Mouse (Mus musculus): Measurements from ENCODE around the gene 4930579F01Rik. TPM values are rescaled to one million over a fixed set of nuclear protein-coding genes. Genes with fewer than 3 reads are reported as not detected.

4930579F01Rik gene
- total and polyA plus RNA-seq, 3 experiments: not detected

DNA sequence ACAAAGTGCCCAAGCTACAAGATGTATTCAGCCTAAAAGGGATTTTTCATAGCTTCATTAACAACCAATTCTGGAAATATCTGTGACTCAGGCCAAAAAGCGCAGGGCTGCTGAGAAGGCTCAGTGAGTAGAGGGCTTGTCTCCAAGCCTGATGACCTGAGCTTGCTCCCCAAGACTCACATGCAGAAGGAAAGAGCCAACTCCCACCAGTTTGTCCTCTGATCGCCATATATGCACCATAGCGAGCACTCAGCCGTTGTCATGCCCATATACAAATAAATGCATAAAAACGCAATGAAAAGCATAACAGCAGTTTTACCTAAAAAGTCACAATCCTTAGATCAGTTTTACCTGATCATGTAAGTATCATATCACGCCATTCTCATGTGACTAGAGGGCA lies 32.9 kb upstream of the 4930579F01Rik start:
- H3K79me2 ChIP-seq (replicated peaks; ENCODE audit: control insufficient read depth, extremely low read depth, insufficient read depth, poor library complexity, severe bottlenecking): no peaks in the 10 kb centered on the region
- no peaks in the 10 kb centered on the region for H3K36me3 ChIP-seq (replicated peaks in 1 of 2; ENCODE audit: control insufficient read depth in 1 of 2, insufficient read depth in 1 of 2, low read length in 1 of 2)
- in situ Hi-C loops (cut with MboI; ENCODE audit: low pct_ligation_motif_present, low pct_unique_long_range_greater_than_20kb, low sequenced_read_pairs) (loop anchor here (10.0 kb wide), 1 partner anchor 208 kb away; no protein-coding TSS in a partner anchor), dilution Hi-C loops (cut with MboI; ENCODE audit: extremely low pct_ligation_motif_present, extremely low pct_unique_long_range_greater_than_20kb, low sequenced_read_pairs) (no loop called here)
- H3K4me2 ChIP-seq (ENCODE audit: insufficient read depth, low read depth, poor library complexity, severe bottlenecking): no peak overlapping the region
- H3K27me3 ChIP-seq (replicated peaks): no peaks in the 10 kb centered on the region
- H3K9me3 ChIP-seq (replicated peaks; ENCODE audit: low read length): no peaks in the 10 kb centered on the region
- TF ChIP-seq NELFE (IDR thresholded peaks at IDR 0.05; ENCODE audit: low read depth, low read length): no peak
- TF ChIP-seq POLR2AphosphoS2 (IDR thresholded peaks at IDR 0.05; ENCODE audit: low read depth, low read length): no peak
- no peak for TF ChIP-seq E2F4 (IDR thresholded peaks at IDR 0.05; ENCODE audit: insufficient replicate concordance, low read depth, low read length)
- no peak for TF ChIP-seq EP300 (IDR thresholded peaks at IDR 0.05; ENCODE audit: low read length)
- no peak for TF ChIP-seq MEF2A (IDR thresholded peaks at IDR 0.05; ENCODE audit: borderline replicate concordance, low read depth, low read length)
- TF ChIP-seq TCF12 (IDR thresholded peaks at IDR 0.05; ENCODE audit: low read depth, low read length): no peak
- TF ChIP-seq TBP (conservative IDR thresholded peaks at IDR 0.05; ENCODE audit: low read depth, low read length): no peak
- no peak for TF ChIP-seq ZC3H11A (IDR thresholded peaks at IDR 0.05; ENCODE audit: low read depth, low read length)
- TF ChIP-seq CTCF (conservative IDR thresholded peaks at IDR 0.05 in 1 of 2, IDR thresholded peaks at IDR 0.05 in 1 of 2; ENCODE audit: low read depth in 2 of 2, low read length in 2 of 2): no peak
- H3K27ac ChIP-seq (ENCODE audit: insufficient read depth, low read depth): no peak overlapping the region
- H3K9ac ChIP-seq (ENCODE audit: insufficient read depth, low read depth): no peak overlapping the region
- no peak for DNase-seq (ENCODE audit: extremely low read depth)
- H3K4me3 ChIP-seq (replicated peaks in 1 of 3; ENCODE audit: low read depth in 2 of 3, low read length in 2 of 3, poor library complexity in 1 of 3): no peak overlapping the region
- H3K4me1 ChIP-seq (ENCODE audit: control insufficient read depth in 1 of 2, insufficient read depth in 2 of 2): peaks cover 5 to 7% of the 10 kb centered on the region in 2 experiments; a peak in 2 of 4 replicates

DNA sequence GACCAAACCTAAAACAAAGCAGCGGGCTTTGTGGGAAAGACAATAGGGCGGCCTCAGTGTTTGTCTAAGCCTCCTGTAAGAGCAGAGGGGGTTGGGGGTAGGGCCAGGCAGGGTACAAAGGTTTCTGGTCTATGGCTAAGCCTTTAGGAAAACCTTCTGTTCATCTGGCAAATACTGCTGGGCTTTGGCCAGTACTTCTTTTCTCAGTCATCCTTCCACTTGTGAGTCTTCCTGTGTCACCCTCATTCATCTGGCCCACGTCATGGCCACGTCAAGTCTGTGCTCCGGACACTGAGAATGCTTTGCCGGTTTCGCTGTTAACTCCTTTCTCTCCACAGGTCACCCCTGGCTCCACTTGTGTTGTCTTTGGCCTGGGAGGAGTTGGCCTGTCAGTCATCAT lies 32.2 kb upstream of the 4930579F01Rik start:
- Histone ChIP-seq H3K27ac (ENCODE audit: insufficient read depth, low read depth) (no peak overlapping the region), H3K9me3 (replicated peaks; ENCODE audit: low read length) (no peaks in the 10 kb centered on the region), H3K4me1 (ENCODE audit: control insufficient read depth in 1 of 2, insufficient read depth in 2 of 2) (peaks cover 5 to 7% of the 10 kb centered on the region in 2 experiments; a peak in 2 of 4 replicates), H3K4me3 (replicated peaks in 1 of 3; ENCODE audit: low read depth in 2 of 3, low read length in 2 of 3, poor library complexity in 1 of 3) (no peak overlapping the region), H3K27me3 (replicated peaks) (no peaks in the 10 kb centered on the region), H3K9ac (ENCODE audit: insufficient read depth, low read depth) (no peak overlapping the region), H3K36me3 (replicated peaks in 1 of 2; ENCODE audit: control insufficient read depth in 1 of 2, insufficient read depth in 1 of 2, low read length in 1 of 2) (no peaks in the 10 kb centered on the region), H3K4me2 (ENCODE audit: insufficient read depth, low read depth, poor library complexity, severe bottlenecking) (no peak overlapping the region), H3K79me2 (replicated peaks; ENCODE audit: control insufficient read depth, extremely low read depth, insufficient read depth, poor library complexity, severe bottlenecking) (no peaks in the 10 kb centered on the region)
- dilution Hi-C loops (cut with MboI; ENCODE audit: extremely low pct_ligation_motif_present, extremely low pct_unique_long_range_greater_than_20kb, low sequenced_read_pairs): no loop called here
- TF ChIP-seq UBTF (IDR thresholded peaks at IDR 0.05; ENCODE audit: low read depth, low read length): no peak
- no peak for TF ChIP-seq JUN (IDR thresholded peaks at IDR 0.05; ENCODE audit: insufficient read depth, low read depth, low read length)
- no peak for TF ChIP-seq ZMIZ1 (IDR thresholded peaks at IDR 0.05; ENCODE audit: low read depth, low read length)
- no peak for TF ChIP-seq ZKSCAN1 (IDR thresholded peaks at IDR 0.05; ENCODE audit: borderline replicate concordance, low read depth, low read length)
- no peak for TF ChIP-seq JUND (conservative IDR thresholded peaks at IDR 0.05; ENCODE audit: low read depth, low read length)
- no peak for TF ChIP-seq HCFC1 (IDR thresholded peaks at IDR 0.05; ENCODE audit: low read depth, low read length)
- TF ChIP-seq RAD21 (IDR thresholded peaks at IDR 0.05; ENCODE audit: low read depth, low read length): no peak
- TF ChIP-seq E2F4 (IDR thresholded peaks at IDR 0.05; ENCODE audit: insufficient replicate concordance, low read depth, low read length): no peak
- no peak for TF ChIP-seq USF2 (conservative IDR thresholded peaks at IDR 0.05; ENCODE audit: low read depth, low read length)
- no peak for TF ChIP-seq IRF4 (IDR thresholded peaks at IDR 0.05; ENCODE audit: low read depth, low read length)
- TF ChIP-seq TBP (conservative IDR thresholded peaks at IDR 0.05; ENCODE audit: low read depth, low read length): no peak
- no peak for TF ChIP-seq POLR2AphosphoS2 (IDR thresholded peaks at IDR 0.05; ENCODE audit: low read depth, low read length)
- TF ChIP-seq NRF1 (IDR thresholded peaks at IDR 0.05; ENCODE audit: low read depth, low read length): no peak
- TF ChIP-seq EP300 (IDR thresholded peaks at IDR 0.05; ENCODE audit: low read length): no peak
- no peak for DNase-seq (ENCODE audit: extremely low read depth)
- in situ Hi-C loops (cut with MboI; ENCODE audit: low pct_ligation_motif_present, low pct_unique_long_range_greater_than_20kb, low sequenced_read_pairs): loop anchor here (10.0 kb wide), 1 partner anchor 209 kb away; no protein-coding TSS in a partner anchor
